Mouse (Mus musculus) midbrain, embryonic 12.5 days (tissue): ENCODE data around the gene Fbn1. TPM values are rescaled to one million over a fixed set of nuclear protein-coding genes. Genes with fewer than 3 reads are reported as not detected.

Experiments
- ATAC-seq: fragments of 200-750 bp; cut with Nextera tagmentation; 2 replicates; pipeline ENCODE4 v1.8.0; 2017; ENCODE audit warnings: low read depth, moderate TSS enrichment, moderate library complexity; ENCODE audit not compliant: low FRiP score
- H3K27ac ChIP-seq: fragments of 300-500 bp; sonication (generic); replicated peaks from 2 replicates; pipeline ENCODE4 v1.5.1; 2016; ENCODE audit warnings: mild to moderate bottlenecking
- H3K27me3 ChIP-seq: fragments of 300-500 bp; sonication (generic); 2 replicates; pipeline ENCODE4 v1.6.1; 2016; ENCODE audit warnings: mild to moderate bottlenecking
- H3K36me3 ChIP-seq: fragments of 300-500 bp; sonication (generic); 2 replicates; pipeline ENCODE4 v1.6.1; 2016
- H3K4me1 ChIP-seq: fragments of 300-500 bp; sonication (generic); 2 replicates; pipeline ENCODE4 v1.6.1; 2016
- H3K4me2 ChIP-seq: fragments of 300-500 bp; sonication (generic); replicated peaks from 2 replicates; pipeline ENCODE4 v1.6.1; 2016; ENCODE audit warnings: mild to moderate bottlenecking, moderate library complexity
- H3K4me3 ChIP-seq: fragments of 300-500 bp; sonication (generic); 2 replicates; pipeline ENCODE4 v1.5.1; 2016; ENCODE audit warnings: mild to moderate bottlenecking
- H3K9ac ChIP-seq: fragments of 300-500 bp; sonication (generic); replicated peaks from 2 replicates; pipeline ENCODE4 v1.6.1; 2016; ENCODE audit warnings: mild to moderate bottlenecking, moderate library complexity
- H3K9me3 ChIP-seq: fragments of 300-500 bp; sonication (generic); 2 replicates; pipeline ENCODE4 v1.6.1; 2016; ENCODE audit warnings: mild to moderate bottlenecking
- WGBS: fragments of 180-500 bp; shearing (Covaris S2); methylation state at CpG from one replicate; pipeline ENCODE4 v1.1.7; 2016; 5-methylcytosine and 5-hydroxymethylcytosine counted together
- polyA plus RNA-seq: library from polyadenylated mRNA; unstranded; fragments of >200 nt; fragmentation: Nextera tagmentation; extraction: Ambion mirVana; gene quantifications from 2 replicates; pipeline ENCODE4 v1.2.1, GENCODE M21; 2016

Gene Fbn1
- polyA plus RNA-seq, 1 experiment from 2014 or later, result 10.9 TPM

GRCm38 (mm10) chr2:125476231-125476630 is 31.6 kb downstream of the Fbn1 start:
- H3K27me3 ChIP-seq, result no peaks in the 10 kb centered on the region
- H3K4me3 ChIP-seq, result no peak overlapping the region
- WGBS, result 87% methylated on average over 3 of the region's 3 CpGs
- H3K36me3 ChIP-seq, result no peaks in the 10 kb centered on the region
- no peak overlapping the region for H3K9ac ChIP-seq
- no peak overlapping the region for H3K27ac ChIP-seq
- no peak for ATAC-seq
- no peaks in the 10 kb centered on the region for H3K4me1 ChIP-seq
- no peaks in the 10 kb centered on the region for H3K9me3 ChIP-seq
- H3K4me2 ChIP-seq, result no peak overlapping the region

GRCm38 (mm10) chr2:125474690-125475089 is 33.1 kb downstream of the Fbn1 start:
- H3K36me3 ChIP-seq, result no peaks in the 10 kb centered on the region
- WGBS, result 82% methylated on average over 5 of the region's 5 CpGs

GRCm38 (mm10) chr2:125473228-125473627 is 34.6 kb downstream of the Fbn1 start:
- 84% methylated on average over 2 of the region's 2 CpGs for WGBS
- Histone ChIP-seq H3K4me2 (no peak overlapping the region), H3K9me3 (no peaks in the 10 kb centered on the region), H3K4me1 (no peaks in the 10 kb centered on the region), H3K4me3 (no peak overlapping the region), H3K27me3 (no peaks in the 10 kb centered on the region), H3K9ac (no peak overlapping the region), H3K27ac (no peak overlapping the region), H3K36me3 (no peaks in the 10 kb centered on the region)
- no peak for ATAC-seq

More at GRCm38 (mm10) chr2:125474690-125475089, 33.1 kb downstream of the Fbn1 start:
- ATAC-seq, result no peak
- H3K27ac ChIP-seq, result no peak overlapping the region
- no peak overlapping the region for H3K9ac ChIP-seq
- no peak overlapping the region for H3K4me3 ChIP-seq
- no peak overlapping the region for H3K4me2 ChIP-seq
- no peaks in the 10 kb centered on the region for H3K27me3 ChIP-seq
- no peaks in the 10 kb centered on the region for H3K9me3 ChIP-seq
- H3K4me1 ChIP-seq, result no peaks in the 10 kb centered on the region

GRCm38 (mm10) chr2:125471721-125472120 is 36.1 kb downstream of the Fbn1 start:
- H3K4me1 ChIP-seq, result no peaks in the 10 kb centered on the region
- no peak overlapping the region for H3K27ac ChIP-seq
- no peak overlapping the region for H3K4me2 ChIP-seq
- H3K36me3 ChIP-seq, result peaks cover 3% of the 10 kb centered on the region; the same call in 1 of the 2 replicates
- H3K9ac ChIP-seq, result no peak overlapping the region
- H3K27me3 ChIP-seq, result no peaks in the 10 kb centered on the region
- no peaks in the 10 kb centered on the region for H3K9me3 ChIP-seq
- ATAC-seq, result no peak
- H3K4me3 ChIP-seq, result no peak overlapping the region
- 97% methylated on average over 4 of the region's 4 CpGs for WGBS

- Histone ChIP-seq H3K27ac (no peak overlapping the region), H3K9ac (no peak overlapping the region), H3K9me3 (no peaks in the 10 kb centered on the region), H3K4me3 (no peak overlapping the region), H3K4me2 (no peak overlapping the region), H3K27me3 (no peaks in the 10 kb centered on the region), H3K36me3 (peaks cover 9% of the 10 kb centered on the region; the same call in 1 of the 2 replicates), H3K4me1 (no peaks in the 10 kb centered on the region)
- 75% methylated on average over 8 of the region's 8 CpGs for WGBS
- ATAC-seq, result no peak
Measured at GRCm38 (mm10) chr2:125470553-125471295, 37.1 kb downstream of the Fbn1 start.

GRCm38 (mm10) chr2:125464036-125464435 is 43.8 kb downstream of the Fbn1 start:
- H3K27ac ChIP-seq, result no peak overlapping the region
- WGBS, result 87% methylated on average over 6 of the region's 6 CpGs
- H3K36me3 ChIP-seq, result peaks cover 11% of the 10 kb centered on the region
- no peak for ATAC-seq
- H3K9me3 ChIP-seq, result no peaks in the 10 kb centered on the region
- no peaks in the 10 kb centered on the region for H3K4me1 ChIP-seq
- H3K4me2 ChIP-seq, result no peak overlapping the region
- H3K27me3 ChIP-seq, result no peaks in the 10 kb centered on the region
- H3K9ac ChIP-seq, result no peak overlapping the region
- H3K4me3 ChIP-seq, result no peak overlapping the region

- Histone ChIP-seq H3K4me1 (no peaks in the 10 kb centered on the region), H3K27ac (no peak overlapping the region), H3K4me2 (no peak overlapping the region), H3K36me3 (no peaks in the 10 kb centered on the region), H3K27me3 (no peaks in the 10 kb centered on the region), H3K9ac (no peak overlapping the region), H3K9me3 (no peaks in the 10 kb centered on the region), H3K4me3 (no peak overlapping the region)
- 84% methylated on average over 3 of the region's 3 CpGs for WGBS
- no peak for ATAC-seq
Measured at GRCm38 (mm10) chr2:125459087-125459486, 48.7 kb downstream of the Fbn1 start.

GRCm38 (mm10) chr2:125456059-125456789 is 51.6 kb downstream of the Fbn1 start:
- no peaks in the 10 kb centered on the region for H3K9me3 ChIP-seq
- no peak overlapping the region for H3K9ac ChIP-seq
- no peak overlapping the region for H3K4me2 ChIP-seq
- H3K4me3 ChIP-seq, result no peak overlapping the region
- no peak overlapping the region for H3K27ac ChIP-seq
- WGBS, result 88% methylated on average over 15 of the region's 15 CpGs
- no peaks in the 10 kb centered on the region for H3K27me3 ChIP-seq
- no peak for ATAC-seq
- peaks cover 6% of the 10 kb centered on the region; the same call in 1 of the 2 replicates for H3K4me1 ChIP-seq
- no peaks in the 10 kb centered on the region for H3K36me3 ChIP-seq

- no peak overlapping the region for H3K27ac ChIP-seq
- peaks cover 6% of the 10 kb centered on the region; the same call in 1 of the 2 replicates for H3K4me1 ChIP-seq
- H3K4me3 ChIP-seq, result no peak overlapping the region
- no peak overlapping the region for H3K4me2 ChIP-seq
- no peaks in the 10 kb centered on the region for H3K36me3 ChIP-seq
- 92% methylated on average over 5 of the region's 5 CpGs for WGBS
- no peaks in the 10 kb centered on the region for H3K27me3 ChIP-seq
- H3K9ac ChIP-seq, result no peak overlapping the region
- ATAC-seq, result no peak
- no peaks in the 10 kb centered on the region for H3K9me3 ChIP-seq
Measured at GRCm38 (mm10) chr2:125454781-125455180, 53.0 kb downstream of the Fbn1 start.

- Histone ChIP-seq H3K9me3 (no peaks in the 10 kb centered on the region), H3K27me3 (no peaks in the 10 kb centered on the region), H3K27ac (no peak overlapping the region), H3K9ac (no peak overlapping the region), H3K4me3 (no peak overlapping the region), H3K36me3 (no peaks in the 10 kb centered on the region), H3K4me2 (no peak overlapping the region), H3K4me1 (peaks cover 6% of the 10 kb centered on the region; the same call in 1 of the 2 replicates)
- ATAC-seq, result peak; percentile 79
- WGBS, result 30% methylated on average over 6 of the region's 6 CpGs
Measured at GRCm38 (mm10) chr2:125452369-125453097, 55.3 kb downstream of the Fbn1 start.

GRCm38 (mm10) chr2:125449361-125449760 is 58.4 kb downstream of the Fbn1 start:
- 84% methylated on average over 8 of the region's 8 CpGs for WGBS
- Histone ChIP-seq H3K36me3 (no peaks in the 10 kb centered on the region), H3K4me3 (no peak overlapping the region), H3K4me2 (no peak overlapping the region), H3K9me3 (no peaks in the 10 kb centered on the region), H3K27ac (no peak overlapping the region), H3K4me1 (peaks cover 6% of the 10 kb centered on the region; the same call in 1 of the 2 replicates), H3K9ac (no peak overlapping the region), H3K27me3 (no peaks in the 10 kb centered on the region)
- no peak for ATAC-seq

GRCm38 (mm10) chr2:125448881-125449280 is 58.9 kb downstream of the Fbn1 start:
- WGBS, result 88% methylated on average over 6 of the region's 6 CpGs
- ATAC-seq, result no peak
- Histone ChIP-seq H3K9ac (no peak overlapping the region), H3K4me1 (peaks cover 6% of the 10 kb centered on the region; the same call in 1 of the 2 replicates), H3K9me3 (no peaks in the 10 kb centered on the region), H3K27ac (no peak overlapping the region), H3K4me3 (no peak overlapping the region), H3K4me2 (no peak overlapping the region), H3K36me3 (no peaks in the 10 kb centered on the region), H3K27me3 (no peaks in the 10 kb centered on the region)
